Mouse (Mus musculus) stomach, postnatal 0 days (tissue): Measurements from ENCODE around the gene Vegfa. TPM values are rescaled to one million over a fixed set of nuclear protein-coding genes. Genes with fewer than 3 reads are reported as not detected.

Experiments used
- ATAC-seq: fragments of 200-750 bp; cut with Nextera tagmentation; 2 replicates; pipeline ENCODE4 v1.8.0; 2017; ENCODE audit not compliant: low FRiP score, low TSS enrichment
- DNase-seq: peaks from one replicate; pipeline ENCODE4 v3.0.0-alpha.2; 2016; ENCODE audit warnings: low spot score
- H3K27ac ChIP-seq: fragments of 300-500 bp; sonication (generic); replicated peaks from 2 replicates; pipeline ENCODE4 v1.5.1; 2014; ENCODE audit warnings: mild to moderate bottlenecking, control low read depth
- H3K27me3 ChIP-seq: fragments of 300-500 bp; sonication (generic); 2 replicates; pipeline ENCODE4 v1.6.1; 2014; ENCODE audit warnings: low read length; ENCODE audit not compliant: control insufficient read depth, insufficient read depth
- H3K36me3 ChIP-seq: fragments of 300-500 bp; sonication (generic); 2 replicates; pipeline ENCODE4 v1.6.1; 2014; ENCODE audit warnings: low read length, mixed read lengths; ENCODE audit not compliant: control insufficient read depth, insufficient read depth
- H3K4me1 ChIP-seq: fragments of 300-500 bp; sonication (generic); replicated peaks from 2 replicates; pipeline ENCODE4 v1.6.1; 2014; ENCODE audit warnings: antibody characterized with exemption; ENCODE audit not compliant: control insufficient read depth, insufficient read depth
- H3K4me2 ChIP-seq: fragments of 300-500 bp; sonication (generic); replicated peaks from 2 replicates; pipeline ENCODE4 v1.6.1; 2014; ENCODE audit warnings: low read depth, mild to moderate bottlenecking, control low read depth, moderate library complexity
- H3K4me3 ChIP-seq: fragments of 300-500 bp; sonication (generic); 2 replicates; pipeline ENCODE4 v1.5.1; 2014; ENCODE audit warnings: low read depth, low read length, control low read depth
- H3K9ac ChIP-seq: fragments of 300-500 bp; sonication (generic); 2 replicates; pipeline ENCODE4 v1.6.1; 2014; ENCODE audit warnings: mild to moderate bottlenecking, low read length, control low read depth, mixed read lengths
- H3K9me3 ChIP-seq: fragments of 300-500 bp; sonication (generic); 2 replicates; pipeline ENCODE4 v1.6.1; 2016; ENCODE audit warnings: low read length; ENCODE audit not compliant: control insufficient read depth
- CTCF ChIP-seq: IDR thresholded peaks from 2 replicates; pipeline ENCODE4 v1.5.1; 2016; ENCODE audit warnings: antibody characterized with exemption, low read depth, mild to moderate bottlenecking, moderate library complexity
- EP300 ChIP-seq: optimal IDR thresholded peaks from 2 replicates; pipeline ENCODE3; 2016; ENCODE audit warnings: antibody characterized with exemption
- WGBS: fragments of 180-500 bp; shearing (Covaris S2); extraction: QIAGEN DNeasy Blood & Tissue Kit; methylation state at CpG from one replicate; pipeline ENCODE4 v1.1.7; 2014; 5-methylcytosine and 5-hydroxymethylcytosine counted together
- polyA plus RNA-seq: library from polyadenylated mRNA; unstranded; fragments of >200 nt; fragmentation: Nextera tagmentation; extraction: Ambion mirVana; gene quantifications from 2 replicates; pipeline ENCODE4 v1.2.1, GENCODE M21; 2015

Gene Vegfa
- polyA plus RNA-seq, 1 experiment from 2014 or later = 3.1 TPM

DNA sequence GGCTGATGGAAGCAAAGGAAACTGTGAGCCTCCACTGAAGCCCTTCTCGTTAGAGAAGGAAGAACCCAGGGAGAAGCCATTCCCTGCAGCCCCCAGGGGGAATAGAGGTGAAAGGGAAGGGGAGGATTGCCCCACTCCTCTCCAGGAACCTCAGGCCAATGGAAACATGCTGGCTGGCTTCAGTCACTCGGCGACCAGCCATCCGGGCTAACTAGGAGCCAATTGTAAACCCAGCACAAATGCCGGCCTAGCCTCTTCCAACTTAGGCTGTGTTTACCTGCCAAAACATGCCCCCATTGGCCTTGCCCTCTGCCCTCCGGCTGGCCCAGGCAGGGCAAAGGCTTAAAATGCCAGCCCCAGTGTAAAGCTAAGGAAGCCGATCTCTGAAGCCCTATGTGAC, 24.1 kb upstream of the Vegfa start:
- Histone ChIP-seq H3K4me1 (no peaks in the 10 kb centered on the region), H3K27me3 (no peaks in the 10 kb centered on the region), H3K4me2 (no peak overlapping the region), H3K27ac (no peak overlapping the region), H3K9ac (no peak overlapping the region), H3K9me3 (no peaks in the 10 kb centered on the region), H3K36me3 (no peaks in the 10 kb centered on the region), H3K4me3 (no peak overlapping the region)
- TF ChIP-seq CTCF (no peak), EP300 (no peak)
- ATAC-seq = no peak
- 59% methylated on average over 7 of the region's 7 CpGs for WGBS
- no peak for DNase-seq

DNA sequence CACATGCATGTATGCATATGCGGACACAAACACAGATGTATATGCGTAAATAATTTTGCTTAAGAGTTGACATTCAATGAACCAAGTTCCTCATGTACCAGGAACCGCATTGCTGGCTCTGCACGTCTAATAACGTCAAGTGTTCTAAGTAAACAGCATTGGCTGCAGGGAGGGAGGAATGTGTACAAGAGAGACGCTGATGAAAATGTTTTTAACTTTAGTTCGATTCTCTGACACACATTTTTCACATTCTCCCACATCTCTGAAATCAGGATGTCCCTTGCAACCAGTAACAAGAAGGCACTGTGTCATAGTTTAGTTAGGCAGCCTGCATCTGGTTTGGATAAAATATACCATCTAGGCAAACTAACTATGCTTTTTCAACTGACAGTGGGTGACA, 23.6 kb upstream of the Vegfa start:
- DNase-seq (no peak), ATAC-seq (no peak)
- H3K9me3 ChIP-seq = no peaks in the 10 kb centered on the region
- H3K4me2 ChIP-seq = no peak overlapping the region
- no peaks in the 10 kb centered on the region for H3K4me1 ChIP-seq
- no peak overlapping the region for H3K4me3 ChIP-seq
- no peak for TF ChIP-seq EP300
- TF ChIP-seq CTCF = no peak
- H3K9ac ChIP-seq = no peak overlapping the region
- 43% methylated on average over 7 of the region's 7 CpGs for WGBS
- no peak overlapping the region for H3K27ac ChIP-seq
- H3K36me3 ChIP-seq = no peaks in the 10 kb centered on the region
- H3K27me3 ChIP-seq = no peaks in the 10 kb centered on the region

DNA sequence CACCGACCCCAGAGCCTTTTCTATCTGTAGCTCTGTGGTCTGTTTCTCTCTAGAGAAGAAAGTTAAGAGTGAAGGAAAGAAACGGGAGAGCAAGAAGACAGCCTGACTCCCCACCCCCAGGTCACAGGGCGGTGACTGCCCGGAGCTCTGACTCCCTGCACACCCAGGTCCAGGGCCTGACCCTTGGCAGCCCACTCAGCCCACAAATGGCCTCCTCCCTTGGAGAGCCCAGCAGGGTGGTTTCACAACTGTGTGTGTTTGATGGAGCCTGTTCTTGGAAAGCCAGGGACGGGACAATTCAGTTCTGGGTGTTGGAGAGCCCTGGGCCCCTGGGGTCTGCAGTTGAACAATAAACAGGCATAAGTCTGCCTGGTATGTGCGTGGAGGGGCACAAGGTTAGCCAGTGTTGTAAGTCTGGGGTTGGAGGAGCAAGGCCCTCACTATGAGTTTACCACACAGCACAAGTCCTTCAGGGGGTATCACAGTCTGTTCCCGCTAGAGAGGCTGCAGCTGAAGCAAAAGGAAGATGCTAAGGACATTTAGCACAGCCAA, 21.2 kb upstream of the Vegfa start:
- DNase-seq = no peak
- no peaks in the 10 kb centered on the region for H3K27me3 ChIP-seq
- ATAC-seq = no peak
- no peak overlapping the region for H3K27ac ChIP-seq
- TF ChIP-seq EP300 = no peak
- no peak for TF ChIP-seq CTCF
- H3K4me3 ChIP-seq = no peak overlapping the region
- H3K4me2 ChIP-seq = no peak overlapping the region
- no peak overlapping the region for H3K9ac ChIP-seq
- no peaks in the 10 kb centered on the region for H3K4me1 ChIP-seq
- H3K36me3 ChIP-seq = no peaks in the 10 kb centered on the region
- 76% methylated on average over 7 of the region's 7 CpGs for WGBS
- no peaks in the 10 kb centered on the region for H3K9me3 ChIP-seq

GRCm38 (mm10) chr17:46052146-46052545, 20.0 kb upstream of the Vegfa start:
- Histone ChIP-seq H3K4me3 (no peak overlapping the region), H3K4me1 (no peaks in the 10 kb centered on the region), H3K27me3 (no peaks in the 10 kb centered on the region), H3K27ac (no peak overlapping the region), H3K9me3 (no peaks in the 10 kb centered on the region; the same call in 1 of the 2 replicates), H3K4me2 (no peak overlapping the region), H3K36me3 (no peaks in the 10 kb centered on the region), H3K9ac (no peak overlapping the region)
- WGBS = 19% methylated on average over 3 of the region's 3 CpGs
- TF ChIP-seq EP300 (no peak), CTCF (no peak)
- DNase-seq (no peak), ATAC-seq (no peak; the same call in 1 of the 2 replicates)

- Histone ChIP-seq H3K36me3 (no peaks in the 10 kb centered on the region), H3K4me3 (no peak overlapping the region), H3K4me1 (no peaks in the 10 kb centered on the region), H3K27ac (no peak overlapping the region), H3K9me3 (no peaks in the 10 kb centered on the region; the same call in 1 of the 2 replicates), H3K27me3 (no peaks in the 10 kb centered on the region), H3K9ac (no peak overlapping the region), H3K4me2 (no peak overlapping the region)
- no peak for DNase-seq
- TF ChIP-seq CTCF (no peak), EP300 (no peak)
- ATAC-seq = no peak
- 62% methylated on average over 5 of the region's 5 CpGs for WGBS
These were observed 19.2 kb upstream of the Vegfa start for GRCm38 (mm10) chr17:46051356-46051755.

- no peaks in the 10 kb centered on the region; the same call in 1 of the 2 replicates for H3K9me3 ChIP-seq
- no peaks in the 10 kb centered on the region for H3K27me3 ChIP-seq
- H3K9ac ChIP-seq = no peak overlapping the region
- H3K4me1 ChIP-seq = no peaks in the 10 kb centered on the region
- TF ChIP-seq CTCF (no peak), EP300 (no peak)
- H3K27ac ChIP-seq = no peak overlapping the region
- no peak overlapping the region for H3K4me3 ChIP-seq
- H3K36me3 ChIP-seq = no peaks in the 10 kb centered on the region
- ATAC-seq (no peak), DNase-seq (no peak)
- H3K4me2 ChIP-seq = no peak overlapping the region
- WGBS = 42% methylated on average over 4 of the region's 4 CpGs
These were observed 17.4 kb upstream of the Vegfa start for GRCm38 (mm10) chr17:46049567-46049966.
